Mouse (Mus musculus) E14TG2a.4 (cell line): ENCODE data around the gene Gpat3.

Experiments
- CTCF ChIP-seq: conservative IDR thresholded peaks from 2 replicates; pipeline ENCODE4 v1.5.1; 2014; ENCODE audit warnings: low read length
- NANOG ChIP-seq: IDR thresholded peaks from 2 replicates; pipeline ENCODE4 v1.6.1; 2014; ENCODE audit warnings: borderline replicate concordance, low read length, mixed read lengths
- POU5F1 ChIP-seq: IDR thresholded peaks from 2 replicates; pipeline ENCODE4 v1.6.1; 2014; ENCODE audit warnings: low read length, borderline replicate concordance

DNA sequence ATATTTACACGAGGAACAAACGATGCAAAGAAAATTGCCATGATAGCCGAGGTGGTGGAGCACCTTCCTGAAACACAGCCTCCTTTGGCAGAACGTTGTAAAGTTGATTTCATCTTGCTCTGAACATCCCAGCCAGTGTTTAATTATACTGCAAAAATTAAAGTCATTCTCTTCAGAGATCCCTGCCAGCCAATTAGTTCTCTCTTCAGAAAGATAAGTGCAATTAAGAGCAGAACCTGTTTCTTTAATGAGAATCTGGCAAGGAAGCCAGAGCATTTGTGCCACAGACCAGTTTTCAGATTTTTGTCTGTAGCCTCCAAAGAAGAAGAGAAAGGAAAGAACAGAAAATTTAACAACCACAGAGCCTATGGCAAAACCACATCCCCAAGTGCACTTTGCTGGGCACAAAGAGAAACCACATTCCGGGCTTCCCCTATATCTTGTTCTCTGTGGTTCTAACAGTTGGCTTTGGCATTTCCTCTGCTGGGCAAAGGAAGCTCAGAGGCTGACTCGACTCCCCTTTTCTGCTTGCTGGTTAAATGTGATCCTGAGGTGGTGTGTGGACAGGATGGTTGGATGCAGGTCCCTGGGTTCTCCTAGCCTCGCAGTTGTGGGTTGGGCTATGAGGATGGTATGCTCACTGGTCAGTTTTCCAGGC is 40.9 kb downstream of the Gpat3 start:
- TF ChIP-seq CTCF (no peak), NANOG (no peak), POU5F1 (no peak)
